Mouse (Mus musculus) adrenal gland, postnatal 10 days (tissue): ENCODE data around the gene Rbfox1. TPM values are rescaled to one million over a fixed set of nuclear protein-coding genes. Genes with fewer than 3 reads are reported as not detected.

Experiments
- DNase-seq: peaks from one replicate; pipeline ENCODE4 v3.0.0; 2021; ENCODE audit warnings: mixed read lengths
- total RNA-seq, 2 experiments: library from RNA; stranded (reverse); gene quantifications; 2 replicates each; pipeline ENCODE4 v1.2.3; 2021

The Rbfox1 gene
- total RNA-seq, 2 experiments from 2014 or later, result 5.0 to 12.9 TPM

- no peak for DNase-seq
Observed at GRCm38 (mm10) chr16:6212916-6213315, 327.8 kb downstream of the Rbfox1 start.

- DNase-seq, result no peak
Observed at GRCm38 (mm10) chr16:6227449-6227848, 342.3 kb downstream of the Rbfox1 start.

- no peak for DNase-seq
Observed at GRCm38 (mm10) chr16:6232966-6233365, 347.8 kb downstream of the Rbfox1 start.

GRCm38 (mm10) chr16:6241393-6241792 lies 356.2 kb downstream of the Rbfox1 start:
- DNase-seq, result no peak

GRCm38 (mm10) chr16:6242468-6242867 lies 357.3 kb downstream of the Rbfox1 start:
- no peak for DNase-seq

GRCm38 (mm10) chr16:6247569-6247968 lies 362.4 kb downstream of the Rbfox1 start:
- DNase-seq, result no peak

GRCm38 (mm10) chr16:6264557-6264956 lies 379.4 kb downstream of the Rbfox1 start:
- DNase-seq, result no peak

- DNase-seq, result no peak
Observed at GRCm38 (mm10) chr16:6265610-6266009, 380.5 kb downstream of the Rbfox1 start.

GRCm38 (mm10) chr16:6271596-6272370 lies 386.6 kb downstream of the Rbfox1 start:
- DNase-seq, result no peak

- no peak for DNase-seq
Observed at GRCm38 (mm10) chr16:6283496-6283895, 398.3 kb downstream of the Rbfox1 start.

- no peak for DNase-seq
Observed at GRCm38 (mm10) chr16:6284317-6284716, 399.2 kb downstream of the Rbfox1 start.

- no peak for DNase-seq
Observed at GRCm38 (mm10) chr16:6287699-6288098, 402.5 kb downstream of the Rbfox1 start.

GRCm38 (mm10) chr16:6300112-6300511 lies 415.0 kb downstream of the Rbfox1 start:
- DNase-seq, result no peak

GRCm38 (mm10) chr16:6303082-6303481 lies 417.9 kb downstream of the Rbfox1 start:
- no peak for DNase-seq

GRCm38 (mm10) chr16:6309940-6310339 lies 424.8 kb downstream of the Rbfox1 start:
- no peak for DNase-seq

GRCm38 (mm10) chr16:6310744-6311678 lies 425.9 kb downstream of the Rbfox1 start:
- no peak for DNase-seq

GRCm38 (mm10) chr16:6313689-6314088 lies 428.5 kb downstream of the Rbfox1 start:
- DNase-seq, result no peak

GRCm38 (mm10) chr16:6324832-6325231 lies 439.7 kb downstream of the Rbfox1 start:
- DNase-seq, result no peak

GRCm38 (mm10) chr16:6331400-6331939 lies 446.3 kb downstream of the Rbfox1 start:
- no peak for DNase-seq

GRCm38 (mm10) chr16:6333273-6333672 lies 448.1 kb downstream of the Rbfox1 start:
- DNase-seq, result no peak

GRCm38 (mm10) chr16:6348103-6348502 lies 462.9 kb downstream of the Rbfox1 start:
- DNase-seq, result no peak

- peak; percentile 38 for DNase-seq
Observed at GRCm38 (mm10) chr16:6348581-6349241, 463.6 kb downstream of the Rbfox1 start.
